Mouse (Mus musculus) limb, embryonic 13.5 days (tissue): ENCODE data around the gene Ltbp1. TPM values are rescaled to one million over a fixed set of nuclear protein-coding genes. Genes with fewer than 3 reads are reported as not detected.

Experiments
- ATAC-seq: fragments of 200-750 bp; cut with Nextera tagmentation; 2 replicates; pipeline ENCODE4 v1.8.0; 2017; ENCODE audit warnings: low read depth, moderate number of reproducible peaks, moderate TSS enrichment; ENCODE audit not compliant: low FRiP score
- H3K27ac ChIP-seq: fragments of 300-500 bp; sonication (generic); 2 replicates; pipeline ENCODE4 v1.5.1; 2015; ENCODE audit warnings: inconsistent platforms, mild to moderate bottlenecking, moderate library complexity
- H3K27me3 ChIP-seq: fragments of 300-500 bp; sonication (generic); 2 replicates; pipeline ENCODE4 v1.6.1; 2015; ENCODE audit warnings: mild to moderate bottlenecking, inconsistent platforms
- H3K36me3 ChIP-seq: fragments of 300-500 bp; sonication (generic); 2 replicates; pipeline ENCODE4 v1.6.1; 2015; ENCODE audit warnings: inconsistent platforms, mild to moderate bottlenecking, moderate library complexity
- H3K4me1 ChIP-seq: fragments of 300-500 bp; sonication (generic); 2 replicates; pipeline ENCODE4 v1.6.1; 2015; ENCODE audit warnings: inconsistent platforms
- H3K4me2 ChIP-seq: fragments of 300-500 bp; sonication (generic); replicated peaks from 2 replicates; pipeline ENCODE4 v1.6.1; 2015; ENCODE audit warnings: inconsistent platforms, mild to moderate bottlenecking, moderate library complexity
- H3K4me3 ChIP-seq: fragments of 300-500 bp; sonication (generic); 2 replicates; pipeline ENCODE4 v1.5.1; 2015; ENCODE audit warnings: moderate library complexity, mild to moderate bottlenecking, inconsistent platforms
- H3K9ac ChIP-seq: fragments of 300-500 bp; sonication (generic); 2 replicates; pipeline ENCODE4 v1.6.1; 2015; ENCODE audit warnings: mild to moderate bottlenecking, inconsistent platforms
- H3K9me3 ChIP-seq: fragments of 300-500 bp; sonication (generic); 2 replicates; pipeline ENCODE4 v1.6.1; 2016; ENCODE audit warnings: inconsistent platforms
- WGBS: fragments of 180-500 bp; shearing (Covaris S2); methylation state at CpG from one replicate; pipeline ENCODE4 v1.1.7; 2015; 5-methylcytosine and 5-hydroxymethylcytosine counted together
- polyA plus RNA-seq: library from polyadenylated mRNA; unstranded; fragments of >200 nt; fragmentation: Nextera tagmentation; extraction: Ambion mirVana; gene quantifications from 2 replicates; pipeline ENCODE4 v1.2.1, GENCODE M21; 2015

The Ltbp1 gene
- 61.3 and 64.7 TPM in 2 replicates for polyA plus RNA-seq

- Histone ChIP-seq H3K9me3 (no peaks in the 10 kb centered on the region), H3K27me3 (no peaks in the 10 kb centered on the region), H3K36me3 (peaks cover 16% of the 10 kb centered on the region; the same call in 1 of the 2 replicates), H3K9ac (peak within 1 kb of the TSS; percentile 98), H3K4me1 (peaks cover 53% of the 10 kb centered on the region), H3K4me2 (peak within 1 kb of the TSS; percentile 80), H3K4me3 (peak within 1 kb of the TSS; percentile 97), H3K27ac (peak within 1 kb of the TSS; percentile 99)
- under 1% methylated on average over 27 of the region's 27 CpGs for WGBS
- ATAC-seq = peak; percentile 79
Measured at GRCm38 (mm10) chr17:75005281-75005684, at the start of gene Ltbp1. TSS of gene Ltbp1 (plus strand) at chr17:75005568.

- no peak overlapping the region for H3K4me2 ChIP-seq
- H3K9ac ChIP-seq = no peak overlapping the region
- ATAC-seq = peak; percentile 28; the same call in 1 of the 2 replicates
- peak overlapping the region; percentile 48; the same call in 1 of the 2 replicates for H3K27ac ChIP-seq
- no peaks in the 10 kb centered on the region for H3K27me3 ChIP-seq
- 48% methylated on average over 6 of the region's 6 CpGs for WGBS
- H3K36me3 ChIP-seq = no peaks in the 10 kb centered on the region
- H3K4me3 ChIP-seq = no peak overlapping the region
- no peaks in the 10 kb centered on the region for H3K9me3 ChIP-seq
- peaks cover 20% of the 10 kb centered on the region for H3K4me1 ChIP-seq
Measured at GRCm38 (mm10) chr17:74959481-74960245, 45.7 kb upstream of the Ltbp1 start.

DNA sequence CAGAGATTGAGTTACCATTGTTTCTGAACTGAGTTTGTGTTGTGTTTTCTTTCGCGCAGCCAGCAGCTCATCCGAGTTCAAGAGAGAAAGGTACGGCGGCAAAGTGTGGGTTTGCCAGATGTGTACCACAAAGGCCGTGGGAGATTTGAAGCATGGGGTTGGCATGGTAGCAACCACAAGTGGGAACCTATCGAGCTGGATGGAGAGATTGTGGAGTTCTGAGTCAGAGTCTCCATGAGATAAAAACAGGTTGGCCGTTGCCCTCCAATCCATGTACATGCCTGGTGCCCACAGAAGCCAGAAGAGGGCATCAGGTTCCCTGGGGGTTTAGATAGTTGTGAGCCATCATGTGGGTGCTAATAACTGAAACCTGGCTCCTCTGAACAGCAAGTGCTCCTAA lies 42.1 kb upstream of the Ltbp1 start:
- Histone ChIP-seq H3K36me3 (no peaks in the 10 kb centered on the region), H3K27ac (no peak overlapping the region), H3K9ac (no peak overlapping the region), H3K4me1 (peaks cover 20% of the 10 kb centered on the region), H3K4me2 (no peak overlapping the region), H3K4me3 (no peak overlapping the region), H3K9me3 (no peaks in the 10 kb centered on the region), H3K27me3 (no peaks in the 10 kb centered on the region)
- 97% methylated on average over 8 of the region's 8 CpGs for WGBS
- ATAC-seq = no peak

DNA sequence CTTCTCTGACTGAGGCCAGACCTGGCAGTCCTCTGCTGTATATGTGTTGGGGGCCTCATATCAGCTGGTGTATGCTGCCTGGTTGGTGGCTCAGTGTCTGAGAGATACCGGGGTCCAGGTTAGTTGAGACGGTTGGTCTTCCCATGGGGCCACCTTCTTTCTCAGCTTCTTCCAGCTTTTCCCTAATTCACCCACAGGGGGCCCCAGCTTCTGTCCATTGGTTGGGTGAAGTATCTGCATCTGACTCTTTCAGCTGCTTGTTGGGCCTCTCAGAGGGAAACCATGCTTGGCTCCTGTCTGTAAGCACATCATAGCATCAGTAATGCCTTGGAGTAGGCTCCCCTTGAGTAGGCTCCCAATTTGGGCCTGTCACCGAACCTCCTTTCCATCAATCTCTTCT lies 41.5 kb upstream of the Ltbp1 start:
- WGBS = 90% methylated on average over 3 of the region's 3 CpGs
- Histone ChIP-seq H3K4me2 (no peak overlapping the region), H3K27ac (no peak overlapping the region), H3K4me3 (no peak overlapping the region), H3K9ac (no peak overlapping the region), H3K36me3 (no peaks in the 10 kb centered on the region), H3K9me3 (no peaks in the 10 kb centered on the region), H3K27me3 (no peaks in the 10 kb centered on the region), H3K4me1 (peaks cover 20% of the 10 kb centered on the region)
- no peak for ATAC-seq

- H3K9me3 ChIP-seq = no peaks in the 10 kb centered on the region
- no peaks in the 10 kb centered on the region for H3K36me3 ChIP-seq
- no peak overlapping the region for H3K4me3 ChIP-seq
- H3K27me3 ChIP-seq = no peaks in the 10 kb centered on the region
- H3K9ac ChIP-seq = no peak overlapping the region
- no peak overlapping the region for H3K27ac ChIP-seq
- WGBS = 59% methylated on average over 7 of the region's 7 CpGs
- no peak for ATAC-seq
- no peaks in the 10 kb centered on the region for H3K4me1 ChIP-seq
- H3K4me2 ChIP-seq = no peak overlapping the region
Measured at GRCm38 (mm10) chr17:74967298-74967848, 38.0 kb upstream of the Ltbp1 start.

- Histone ChIP-seq H3K4me2 (no peak overlapping the region), H3K27ac (no peak overlapping the region), H3K4me3 (no peak overlapping the region), H3K9ac (no peak overlapping the region), H3K4me1 (no peaks in the 10 kb centered on the region), H3K9me3 (no peaks in the 10 kb centered on the region), H3K27me3 (no peaks in the 10 kb centered on the region), H3K36me3 (no peaks in the 10 kb centered on the region)
- 76% methylated on average over 9 of the region's 9 CpGs for WGBS
- ATAC-seq = no peak
Measured at GRCm38 (mm10) chr17:74968152-74968712, 37.1 kb upstream of the Ltbp1 start.

DNA sequence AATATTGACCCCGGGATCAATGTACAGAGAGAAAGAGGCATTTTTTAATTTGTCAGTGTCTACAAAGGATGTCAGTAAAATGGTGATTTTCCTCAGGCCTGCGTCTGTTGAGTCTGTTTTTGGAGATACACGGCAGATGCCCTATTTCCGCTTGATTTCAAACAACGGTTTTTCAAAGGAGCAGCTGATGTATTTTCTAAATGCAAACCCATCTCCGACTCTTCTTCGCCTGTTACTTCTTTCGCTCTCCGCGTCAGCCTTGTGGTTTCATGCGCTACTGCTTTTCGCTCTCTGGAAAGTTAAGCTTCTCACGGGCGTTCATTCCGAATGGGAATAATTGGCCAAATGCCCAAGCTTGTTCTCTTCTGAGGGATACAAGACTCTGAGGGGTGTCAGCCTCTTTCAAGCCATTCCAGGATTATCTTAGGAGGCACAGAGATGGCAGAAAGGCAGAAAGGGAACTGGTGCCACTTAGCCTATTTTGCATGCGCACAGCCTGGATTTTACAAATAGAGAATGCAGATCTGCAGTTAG lies 36.6 kb upstream of the Ltbp1 start:
- whole genome bisulfite sequencing = 76% methylated on average over 16 of the region's 16 CpGs
- Histone ChIP-seq H3K9ac (no peak overlapping the region), H3K9me3 (no peaks in the 10 kb centered on the region), H3K4me2 (no peak overlapping the region), H3K27me3 (no peaks in the 10 kb centered on the region), H3K4me1 (no peaks in the 10 kb centered on the region), H3K4me3 (no peak overlapping the region), H3K27ac (0 out of 2 replicates have a peak overlapping the region, but pooled peaks have one; percentile 3), H3K36me3 (no peaks in the 10 kb centered on the region)
- no peak for ATAC-seq

- no peak overlapping the region for H3K4me3 ChIP-seq
- no peak overlapping the region for H3K27ac ChIP-seq
- H3K4me1 ChIP-seq = peaks cover 11% of the 10 kb centered on the region
- no peaks in the 10 kb centered on the region for H3K27me3 ChIP-seq
- H3K9ac ChIP-seq = no peak overlapping the region
- no peaks in the 10 kb centered on the region for H3K36me3 ChIP-seq
- ATAC-seq = no peak
- H3K9me3 ChIP-seq = no peaks in the 10 kb centered on the region
- H3K4me2 ChIP-seq = no peak overlapping the region
- WGBS = 62% methylated on average over 6 of the region's 6 CpGs
Measured at GRCm38 (mm10) chr17:74975192-74975591, 30.2 kb upstream of the Ltbp1 start.

DNA sequence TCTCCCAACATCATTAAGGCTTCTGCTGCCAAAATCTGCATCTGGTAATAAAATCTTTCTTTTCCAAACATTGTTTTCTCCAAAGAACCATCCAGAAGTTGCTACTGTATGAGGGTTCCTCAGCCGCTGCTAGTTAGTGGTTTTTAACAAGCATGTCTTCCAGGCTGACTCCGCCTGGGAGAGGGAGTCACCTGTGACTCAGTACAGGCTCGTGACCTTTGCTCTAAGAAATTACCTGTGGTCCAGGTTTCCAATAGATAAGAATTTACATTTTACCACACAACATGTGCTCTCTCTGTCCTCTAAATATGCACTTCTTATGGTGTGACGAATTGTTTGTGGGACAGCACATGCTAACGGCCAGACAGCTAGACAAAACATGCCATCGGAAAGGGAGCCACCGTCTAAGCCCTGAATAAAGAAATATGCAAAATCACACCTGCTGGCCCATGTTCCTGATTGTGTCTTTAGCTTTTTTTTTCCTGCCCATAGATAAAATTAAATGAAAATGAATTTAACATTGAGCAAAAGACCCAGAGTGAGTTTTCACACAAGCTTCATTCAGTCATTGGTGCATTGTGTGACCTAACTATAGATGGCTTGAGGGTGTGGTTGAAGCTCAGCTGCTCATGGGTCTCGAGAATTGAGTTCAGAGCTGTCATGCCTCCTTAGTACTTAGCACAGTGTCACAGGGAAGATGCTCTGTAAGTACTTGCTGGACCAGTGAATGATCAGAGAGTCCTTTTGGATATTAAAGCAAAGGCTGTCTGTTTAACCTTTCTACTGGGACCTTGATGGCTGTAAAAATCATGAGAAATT lies 29.0 kb upstream of the Ltbp1 start:
- WGBS = 70% methylated on average over 8 of the region's 8 CpGs
- no peak overlapping the region for H3K4me2 ChIP-seq

DNA sequence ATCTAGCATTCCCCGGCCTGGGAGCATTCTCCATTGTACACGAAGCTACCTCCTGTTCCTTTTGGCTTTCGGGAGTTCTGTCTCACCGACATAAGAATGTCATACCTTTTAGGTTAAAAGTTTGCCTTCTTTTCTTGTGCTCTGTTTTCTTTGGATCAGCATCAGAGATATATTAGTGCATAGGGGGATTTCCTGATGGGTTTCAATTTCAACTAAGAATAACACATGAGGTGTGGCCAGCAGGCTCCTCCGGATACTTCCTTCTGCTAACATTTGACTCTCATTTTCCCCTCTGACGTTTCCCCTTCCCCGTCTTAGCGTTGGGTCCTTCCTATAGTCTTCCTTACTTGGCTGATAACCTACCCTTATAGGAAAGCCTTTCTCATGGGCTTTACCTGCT lies 25.6 kb upstream of the Ltbp1 start:
- Histone ChIP-seq H3K9ac (no peak overlapping the region), H3K4me3 (no peak overlapping the region), H3K27me3 (no peaks in the 10 kb centered on the region), H3K4me2 (no peak overlapping the region), H3K27ac (no peak overlapping the region), H3K4me1 (peaks cover 11% of the 10 kb centered on the region), H3K36me3 (no peaks in the 10 kb centered on the region), H3K9me3 (0 out of 2 replicates have a peak, but pooled peaks cover 4% of the 10 kb centered on the region)
- no peak for ATAC-seq
- WGBS = 84% methylated on average over 8 of the region's 8 CpGs

More for the DNA sequence above, 29.0 kb upstream of the Ltbp1 start:
- Histone ChIP-seq H3K4me1 (peaks cover 11% of the 10 kb centered on the region), H3K9ac (no peak overlapping the region), H3K9me3 (0 out of 2 replicates have a peak, but pooled peaks cover 4% of the 10 kb centered on the region), H3K27ac (no peak overlapping the region), H3K36me3 (no peaks in the 10 kb centered on the region), H3K27me3 (no peaks in the 10 kb centered on the region), H3K4me3 (no peak overlapping the region)
- no peak for ATAC-seq

DNA sequence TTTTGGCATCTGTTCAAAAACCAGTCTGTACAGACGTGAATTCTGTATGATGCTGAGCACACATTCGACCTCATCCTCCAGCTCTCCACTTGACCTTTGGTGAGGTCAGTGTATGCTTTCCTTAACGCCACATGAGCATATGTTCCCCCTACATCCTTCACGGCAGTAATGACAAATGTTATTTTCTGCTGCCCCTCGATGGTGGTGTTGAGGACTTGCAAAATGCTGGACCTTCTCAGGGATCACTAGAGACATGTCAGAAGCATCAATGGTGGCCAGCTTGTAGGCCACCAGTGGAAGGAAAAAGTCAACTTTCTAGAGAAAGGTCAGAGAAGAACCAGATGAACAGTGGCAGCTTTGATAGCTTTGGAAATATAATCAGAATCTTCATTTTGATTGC lies 23.7 kb upstream of the Ltbp1 start:
- Histone ChIP-seq H3K36me3 (no peaks in the 10 kb centered on the region), H3K9me3 (0 out of 2 replicates have a peak, but pooled peaks cover 7% of the 10 kb centered on the region), H3K4me1 (peaks cover 4% of the 10 kb centered on the region; the same call in 1 of the 2 replicates), H3K9ac (no peak overlapping the region), H3K4me2 (no peak overlapping the region), H3K4me3 (no peak overlapping the region), H3K27ac (no peak overlapping the region), H3K27me3 (no peaks in the 10 kb centered on the region)
- 75% methylated on average over 5 of the region's 5 CpGs for WGBS
- no peak for ATAC-seq
